Mouse (Mus musculus) small intestine, adult 2 months (tissue): ENCODE measurements around the gene Gpatch2.

Experiments
- CTCF ChIP-seq: fragments of 200-500 bp; IDR thresholded peaks from 2 replicates; pipeline ENCODE4 v1.5.1; 2012; ENCODE audit warnings: low read depth, mild to moderate bottlenecking, control low read depth, inconsistent platforms, low read length, moderate library complexity, mixed read lengths; ENCODE audit not compliant: insufficient replicate concordance, insufficient read length; ENCODE audit errors: extremely low read depth
- POLR2A ChIP-seq: fragments of 200-500 bp; IDR thresholded peaks from 2 replicates; pipeline ENCODE4 v1.6.1; 2012; ENCODE audit warnings: low read depth, mild to moderate bottlenecking, control low read depth, inconsistent platforms, low read length, moderate library complexity

DNA sequence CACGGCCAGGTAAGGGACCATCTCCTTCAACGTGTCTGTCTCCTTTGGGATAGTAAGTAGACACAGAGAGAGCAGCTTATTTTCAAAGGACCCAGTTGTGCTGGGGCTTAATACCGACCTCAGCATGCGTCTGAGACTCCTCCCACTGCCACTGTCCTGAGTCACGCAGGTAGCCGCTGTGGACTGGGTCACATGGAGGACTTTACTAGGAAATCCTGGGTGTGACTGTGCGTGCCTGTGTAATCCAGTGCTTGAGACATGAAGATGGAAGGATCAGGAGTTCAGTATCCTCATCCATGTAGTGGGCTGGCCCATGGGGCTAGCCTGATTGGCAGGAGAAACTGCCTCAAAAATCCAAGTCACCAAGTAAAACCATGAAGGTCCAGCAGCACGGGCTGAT lies 101.2 kb downstream of the Gpatch2 start:
- TF ChIP-seq POLR2A = no peak
- no peak for TF ChIP-seq CTCF
